Mouse (Mus musculus): ENCODE results near the gene Acap1. TPM values are rescaled to one million over a fixed set of nuclear protein-coding genes. Genes with fewer than 3 reads are reported as not detected.
"Not testable (repeated sequence)": the region's sequence is repeated elsewhere in the genome, so short reads cannot be mapped to it uniquely, and the experiment has no call there.

Acap1 gene
- polyA plus RNA-seq, 1 experiment from 2014 or later, result 0.13 TPM

GRCm38 (mm10) chr11:69876867-69877266 lies 18.5 kb downstream of the Acap1 start:
- WGBS, result 2% methylated on average over 12 of the region's 12 CpGs
- Histone ChIP-seq H3K36me3 (ENCODE audit: control insufficient read depth, insufficient read depth, low read length) (no peaks in the 10 kb centered on the region), H3K27ac (ENCODE audit: low read depth, low read length) (no peak overlapping the region), H3K9ac (ENCODE audit: low read depth, low read length) (no peak overlapping the region), H3K4me2 (ENCODE audit: low read length) (peak overlapping the region; percentile 36; the same call in 1 of the 2 replicates), H3K9me3 (ENCODE audit: control insufficient read depth, low read length) (no peaks in the 10 kb centered on the region), H3K4me3 (ENCODE audit: low read length) (0 out of 2 replicates have a peak overlapping the region, but pooled peaks have one; percentile 7), H3K4me1 (ENCODE audit: control insufficient read depth, insufficient read depth, low read depth, low read length) (peaks cover 6% of the 10 kb centered on the region), H3K27me3 (replicated peaks; ENCODE audit: control insufficient read depth, insufficient read depth, low read length) (0 out of 2 replicates have a peak, but pooled peaks cover 5% of the 10 kb centered on the region)
- 0 out of 2 replicates have a peak, but pooled peaks have one; percentile 26 for ATAC-seq

DNA sequence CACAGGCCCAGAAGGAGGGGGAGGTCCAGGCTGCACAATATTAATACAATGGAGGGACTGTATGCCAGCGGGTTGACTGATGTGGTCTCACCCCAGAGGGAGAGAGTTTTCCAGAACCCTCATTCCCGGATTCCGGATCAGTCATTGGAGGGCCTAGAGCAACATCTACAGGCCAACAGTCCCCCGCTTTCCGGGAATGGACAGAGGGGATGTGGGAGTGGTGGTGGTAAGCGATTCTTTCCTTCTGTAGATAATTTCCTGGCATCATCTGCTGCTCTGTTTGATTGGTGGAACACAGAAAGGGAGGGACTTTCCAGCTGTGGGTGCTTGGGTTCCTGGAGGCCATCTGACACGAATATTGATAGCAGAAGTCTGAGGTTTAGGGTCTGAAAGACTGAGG lies 19.2 kb downstream of the Acap1 start:
- Histone ChIP-seq H3K9me3 (ENCODE audit: control insufficient read depth, low read length) (no peaks in the 10 kb centered on the region), H3K9ac (ENCODE audit: low read depth, low read length) (no peak overlapping the region), H3K36me3 (ENCODE audit: control insufficient read depth, insufficient read depth, low read length) (no peaks in the 10 kb centered on the region), H3K27ac (ENCODE audit: low read depth, low read length) (no peak overlapping the region), H3K27me3 (replicated peaks; ENCODE audit: control insufficient read depth, insufficient read depth, low read length) (0 out of 2 replicates have a peak, but pooled peaks cover 3% of the 10 kb centered on the region), H3K4me1 (ENCODE audit: control insufficient read depth, insufficient read depth, low read depth, low read length) (peaks cover 3% of the 10 kb centered on the region), H3K4me3 (ENCODE audit: low read length) (no peak overlapping the region), H3K4me2 (ENCODE audit: low read length) (no peak overlapping the region)
- no peak for ATAC-seq
- WGBS, result 68% methylated on average over 7 of the region's 7 CpGs

DNA sequence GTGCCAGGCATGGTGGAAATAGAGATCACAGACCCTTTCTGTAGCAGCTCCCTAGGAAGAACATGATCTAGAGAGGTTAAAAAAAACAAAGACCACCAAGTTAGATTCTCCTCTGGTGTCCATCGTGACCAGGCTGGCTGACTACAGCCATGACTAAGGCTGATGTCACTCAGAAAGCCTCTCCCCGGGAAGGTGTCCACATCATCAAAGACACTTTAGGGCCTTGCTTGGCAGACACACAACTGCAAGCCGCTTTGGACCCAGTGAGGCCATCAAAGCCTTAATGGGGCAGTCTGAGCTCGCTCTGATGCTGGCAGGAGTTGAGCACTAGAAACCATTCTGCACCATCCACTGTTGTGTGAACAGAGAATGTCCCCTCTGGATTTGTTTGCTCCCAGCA lies 22.9 kb downstream of the Acap1 start:
- Histone ChIP-seq H3K36me3 (ENCODE audit: control insufficient read depth, insufficient read depth, low read length) (no peaks in the 10 kb centered on the region), H3K9ac (ENCODE audit: low read depth, low read length) (no peak overlapping the region), H3K9me3 (ENCODE audit: control insufficient read depth, low read length) (no peaks in the 10 kb centered on the region), H3K4me3 (ENCODE audit: low read length) (no peak overlapping the region), H3K27me3 (replicated peaks; ENCODE audit: control insufficient read depth, insufficient read depth, low read length) (no peaks in the 10 kb centered on the region; the same call in 1 of the 2 replicates), H3K4me1 (ENCODE audit: control insufficient read depth, insufficient read depth, low read depth, low read length) (peaks cover 3% of the 10 kb centered on the region; the same call in 1 of the 2 replicates), H3K4me2 (ENCODE audit: low read length) (no peak overlapping the region), H3K27ac (ENCODE audit: low read depth, low read length) (no peak overlapping the region)
- ATAC-seq, result no peak
- WGBS, result 80% methylated on average over 4 of the region's 4 CpGs

DNA sequence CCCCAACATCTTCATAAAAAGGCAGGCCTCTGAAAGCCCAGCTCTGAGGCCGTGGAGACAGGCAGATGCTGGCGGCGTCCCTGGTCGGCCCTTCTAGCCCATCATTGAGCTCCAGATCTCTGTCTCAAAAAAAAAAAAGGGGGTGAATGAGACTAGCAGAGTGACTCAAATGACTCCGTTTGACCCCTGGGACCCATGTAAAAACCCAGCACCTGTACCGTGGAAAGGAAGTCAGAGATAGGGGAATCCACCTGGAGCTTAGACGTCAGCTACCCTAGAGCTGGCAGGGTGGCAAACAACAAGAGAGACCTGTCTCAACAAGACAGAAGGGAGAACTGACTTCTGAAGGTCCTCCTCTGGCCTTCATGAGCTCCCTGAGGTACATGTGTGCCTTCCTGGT lies 23.5 kb downstream of the Acap1 start:
- ATAC-seq, result no peak
- no peak overlapping the region for H3K27ac ChIP-seq (ENCODE audit: low read depth, low read length)
- H3K36me3 ChIP-seq (ENCODE audit: control insufficient read depth, insufficient read depth, low read length), result no peaks in the 10 kb centered on the region
- no peak overlapping the region for H3K4me3 ChIP-seq (ENCODE audit: low read length)
- H3K4me2 ChIP-seq (ENCODE audit: low read length), result no peak overlapping the region
- H3K27me3 ChIP-seq (replicated peaks; ENCODE audit: control insufficient read depth, insufficient read depth, low read length), result no peaks in the 10 kb centered on the region; the same call in 1 of the 2 replicates
- H3K9ac ChIP-seq (ENCODE audit: low read depth, low read length), result no peak overlapping the region
- no peaks in the 10 kb centered on the region for H3K9me3 ChIP-seq (ENCODE audit: control insufficient read depth, low read length)
- no peaks in the 10 kb centered on the region for H3K4me1 ChIP-seq (ENCODE audit: control insufficient read depth, insufficient read depth, low read depth, low read length)
- 92% methylated on average over 7 of the region's 7 CpGs for WGBS

GRCm38 (mm10) chr11:69870289-69871069 lies 24.9 kb downstream of the Acap1 start:
- H3K27ac ChIP-seq (ENCODE audit: low read depth, low read length), result no peak overlapping the region
- no peaks in the 10 kb centered on the region for H3K36me3 ChIP-seq (ENCODE audit: control insufficient read depth, insufficient read depth, low read length)
- ATAC-seq, result no peak
- WGBS, result 94% methylated on average over 2 of the region's 2 CpGs
- H3K4me3 ChIP-seq (ENCODE audit: low read length), result no peak overlapping the region
- H3K4me1 ChIP-seq (ENCODE audit: control insufficient read depth, insufficient read depth, low read depth, low read length), result no peaks in the 10 kb centered on the region
- no peak overlapping the region for H3K4me2 ChIP-seq (ENCODE audit: low read length)
- H3K9ac ChIP-seq (ENCODE audit: low read depth, low read length), result no peak overlapping the region
- no peaks in the 10 kb centered on the region; the same call in 1 of the 2 replicates for H3K27me3 ChIP-seq (replicated peaks; ENCODE audit: control insufficient read depth, insufficient read depth, low read length)
- no peaks in the 10 kb centered on the region for H3K9me3 ChIP-seq (ENCODE audit: control insufficient read depth, low read length)

GRCm38 (mm10) chr11:69867335-69867734 lies 28.0 kb downstream of the Acap1 start:
- H3K9ac ChIP-seq (ENCODE audit: low read depth, low read length), result no peak overlapping the region
- H3K27me3 ChIP-seq (replicated peaks; ENCODE audit: control insufficient read depth, insufficient read depth, low read length), result no peaks in the 10 kb centered on the region; the same call in 1 of the 2 replicates
- 68% methylated on average over 9 of the region's 9 CpGs for WGBS
- no peaks in the 10 kb centered on the region for H3K9me3 ChIP-seq (ENCODE audit: control insufficient read depth, low read length)
- H3K27ac ChIP-seq (ENCODE audit: low read depth, low read length), result no peak overlapping the region
- H3K4me1 ChIP-seq (ENCODE audit: control insufficient read depth, insufficient read depth, low read depth, low read length), result no peaks in the 10 kb centered on the region
- H3K4me3 ChIP-seq (ENCODE audit: low read length), result no peak overlapping the region
- no peaks in the 10 kb centered on the region for H3K36me3 ChIP-seq (ENCODE audit: control insufficient read depth, insufficient read depth, low read length)
- ATAC-seq, result no peak
- H3K4me2 ChIP-seq (ENCODE audit: low read length), result no peak overlapping the region

GRCm38 (mm10) chr11:69865561-69865960 lies 29.8 kb downstream of the Acap1 start:
- no peak overlapping the region for H3K27ac ChIP-seq (ENCODE audit: low read depth, low read length)
- WGBS, result 71% methylated on average over 9 of the region's 9 CpGs
- no peaks in the 10 kb centered on the region for H3K36me3 ChIP-seq (ENCODE audit: control insufficient read depth, insufficient read depth, low read length)
- H3K4me3 ChIP-seq (ENCODE audit: low read length), result no peak overlapping the region
- no peak overlapping the region for H3K4me2 ChIP-seq (ENCODE audit: low read length)
- no peak for ATAC-seq
- no peak overlapping the region for H3K9ac ChIP-seq (ENCODE audit: low read depth, low read length)
- no peaks in the 10 kb centered on the region for H3K9me3 ChIP-seq (ENCODE audit: control insufficient read depth, low read length)
- no peaks in the 10 kb centered on the region; the same call in 1 of the 2 replicates for H3K27me3 ChIP-seq (replicated peaks; ENCODE audit: control insufficient read depth, insufficient read depth, low read length)
- no peaks in the 10 kb centered on the region for H3K4me1 ChIP-seq (ENCODE audit: control insufficient read depth, insufficient read depth, low read depth, low read length)

GRCm38 (mm10) chr11:69864138-69864860 lies 31.0 kb downstream of the Acap1 start:
- WGBS, result 50% methylated on average over 8 of the region's 8 CpGs
- Histone ChIP-seq H3K36me3 (ENCODE audit: control insufficient read depth, insufficient read depth, low read length) (no peaks in the 10 kb centered on the region), H3K4me3 (ENCODE audit: low read length) (no peak overlapping the region), H3K4me2 (ENCODE audit: low read length) (no peak overlapping the region), H3K9me3 (ENCODE audit: control insufficient read depth, low read length) (no peaks in the 10 kb centered on the region), H3K27ac (ENCODE audit: low read depth, low read length) (no peak overlapping the region), H3K4me1 (ENCODE audit: control insufficient read depth, insufficient read depth, low read depth, low read length) (no peaks in the 10 kb centered on the region), H3K27me3 (replicated peaks; ENCODE audit: control insufficient read depth, insufficient read depth, low read length) (no peaks in the 10 kb centered on the region; the same call in 1 of the 2 replicates), H3K9ac (ENCODE audit: low read depth, low read length) (no peak overlapping the region)
- ATAC-seq, result no peak

DNA sequence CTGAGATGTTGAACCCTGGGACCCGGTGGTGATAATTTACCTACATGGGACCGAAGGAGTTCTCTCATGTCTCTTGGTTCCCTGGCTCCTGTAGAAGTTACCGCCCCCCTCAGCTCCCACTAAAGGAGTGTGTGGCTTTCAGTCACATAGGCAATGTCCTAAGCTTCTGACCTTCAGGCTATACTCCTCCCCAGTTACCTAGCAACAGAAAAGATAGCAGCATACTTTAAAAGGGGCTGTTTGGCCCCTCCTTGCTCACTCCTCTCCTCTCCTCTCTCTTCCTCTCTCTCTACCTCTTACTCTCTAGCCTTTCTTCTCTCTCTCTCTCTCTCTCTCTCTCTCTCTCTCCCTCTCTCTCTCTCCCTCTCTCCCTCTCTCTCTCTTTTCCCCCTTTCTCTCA lies 31.6 kb downstream of the Acap1 start:
- H3K27ac ChIP-seq (ENCODE audit: low read depth, low read length); H3K4me2 ChIP-seq (ENCODE audit: low read length); H3K9ac ChIP-seq (ENCODE audit: low read depth, low read length); H3K4me1 ChIP-seq (ENCODE audit: control insufficient read depth, insufficient read depth, low read depth, low read length); ATAC-seq; H3K4me3 ChIP-seq (ENCODE audit: low read length); H3K9me3 ChIP-seq (ENCODE audit: control insufficient read depth, low read length); H3K27me3 ChIP-seq (replicated peaks; ENCODE audit: control insufficient read depth, insufficient read depth, low read length); H3K36me3 ChIP-seq (ENCODE audit: control insufficient read depth, insufficient read depth, low read length): not testable (repeated sequence)
- WGBS, result 74% methylated on average over 3 of the region's 3 CpGs

Measured in hindbrain, embryonic 16.5 days (tissue).